Mouse (Mus musculus) layer of hippocampus, adult 11-12 months (tissue): Measurements from ENCODE around the gene Trio.

Source experiments
- DNase-seq: peaks from one replicate; pipeline ENCODE4 v3.0.0; 2022; ENCODE audit warnings: low spot score

The Trio gene

GRCm38 (mm10) chr15:27943486-27944195 is 82.0 kb downstream of the Trio start:
- peak; percentile 77 for DNase-seq

- no peak for DNase-seq
These were observed 83.3 kb downstream of the Trio start for GRCm38 (mm10) chr15:27942148-27942847.

- DNase-seq: no peak
These were observed 84.2 kb downstream of the Trio start for GRCm38 (mm10) chr15:27941441-27941840.

- no peak for DNase-seq
These were observed 84.6 kb downstream of the Trio start for GRCm38 (mm10) chr15:27941020-27941419.

- DNase-seq: no peak
These were observed 85.6 kb downstream of the Trio start for GRCm38 (mm10) chr15:27940032-27940431.

GRCm38 (mm10) chr15:27938886-27939285 is 86.8 kb downstream of the Trio start:
- no peak for DNase-seq

GRCm38 (mm10) chr15:27937861-27938833 is 87.5 kb downstream of the Trio start:
- peak; percentile 51 for DNase-seq

- DNase-seq: peak; percentile 76
These were observed 88.4 kb downstream of the Trio start for GRCm38 (mm10) chr15:27937003-27937860.

- DNase-seq: no peak
These were observed 89.6 kb downstream of the Trio start for GRCm38 (mm10) chr15:27935772-27936746.

GRCm38 (mm10) chr15:27933270-27933669 is 92.4 kb downstream of the Trio start:
- no peak for DNase-seq

GRCm38 (mm10) chr15:27931891-27932290 is 93.8 kb downstream of the Trio start:
- no peak for DNase-seq

- DNase-seq: no peak
These were observed 94.2 kb downstream of the Trio start for GRCm38 (mm10) chr15:27931459-27931858.

- DNase-seq: no peak
These were observed 98.0 kb downstream of the Trio start for GRCm38 (mm10) chr15:27927614-27928013.

GRCm38 (mm10) chr15:27926941-27927340 is 98.7 kb downstream of the Trio start:
- no peak for DNase-seq

GRCm38 (mm10) chr15:27926450-27926849 is 99.2 kb downstream of the Trio start:
- no peak for DNase-seq

GRCm38 (mm10) chr15:27925865-27926264 is 99.8 kb downstream of the Trio start:
- no peak for DNase-seq

GRCm38 (mm10) chr15:27925004-27925635 is 100.5 kb downstream of the Trio start:
- DNase-seq: no peak

- DNase-seq: no peak
These were observed 101.7 kb downstream of the Trio start for GRCm38 (mm10) chr15:27923987-27924341.

GRCm38 (mm10) chr15:27923280-27923986 is 102.2 kb downstream of the Trio start:
- DNase-seq: peak; percentile 60
